Mouse (Mus musculus) G1E (cell line): ENCODE data around the gene Adk.

Source experiments
- CTCF ChIP-seq: IDR thresholded peaks from 2 replicates; pipeline ENCODE4 v1.5.1; 2012; ENCODE audit warnings: low read depth, low read length, inconsistent platforms, mixed read lengths
- GATA2 ChIP-seq: IDR thresholded peaks from 2 replicates; pipeline ENCODE4 v1.6.1; 2012; ENCODE audit warnings: low read depth, low read length, inconsistent platforms, borderline replicate concordance
- TAL1 ChIP-seq: conservative IDR thresholded peaks from 2 replicates; pipeline ENCODE4 v1.6.1; 2012; ENCODE audit warnings: low read depth, low read length, inconsistent platforms, mixed read lengths

DNA sequence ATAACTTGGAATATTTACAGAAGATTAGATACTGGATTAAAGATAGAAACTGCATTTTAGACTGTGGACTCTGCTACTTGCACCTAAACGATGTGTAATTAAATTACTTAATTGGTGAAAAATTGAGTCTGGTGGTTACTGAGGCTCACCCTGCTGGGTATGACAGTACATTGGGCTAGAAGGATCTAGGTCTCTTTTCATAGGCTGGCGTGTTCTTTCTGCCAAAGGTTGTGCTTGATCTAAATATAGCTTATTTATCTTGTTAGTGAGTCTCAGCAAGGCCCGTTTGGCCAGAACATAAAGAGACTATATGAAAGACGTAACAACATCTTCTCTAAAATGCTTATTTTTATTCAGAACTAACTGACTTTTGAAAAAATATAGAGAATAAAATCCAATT is 65.7 kb downstream of the Adk start:
- TF ChIP-seq CTCF (no peak), TAL1 (no peak), GATA2 (no peak)
